Mouse (Mus musculus): Measurements from ENCODE around the gene Wnt9a.

DNA sequence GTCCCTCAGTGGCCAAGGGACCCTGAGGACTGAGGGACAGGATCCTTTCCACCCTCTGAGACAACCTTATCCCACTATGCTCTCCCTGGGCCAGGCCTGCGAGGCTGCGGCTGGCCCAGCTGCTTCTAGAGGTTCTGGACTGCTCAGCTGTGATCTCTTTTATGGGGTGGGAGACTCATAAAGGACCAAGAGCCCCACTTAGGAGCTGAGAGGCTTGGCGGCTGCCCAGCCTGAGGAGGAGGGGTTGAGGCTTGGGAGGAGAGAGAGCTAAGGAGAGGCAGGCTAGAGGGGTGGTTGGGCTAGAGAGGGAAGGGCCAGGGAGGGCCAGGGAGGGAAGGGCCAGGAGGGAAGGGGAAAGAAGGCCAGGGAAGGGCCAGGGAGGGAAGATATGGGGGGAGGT lies 57.7 kb downstream of the Wnt9a start:
- TF ChIP-seq CTCF (IDR thresholded peaks at IDR 0.05; ENCODE audit: low read depth): no peak
- TF ChIP-seq EP300 (IDR thresholded peaks at IDR 0.05; ENCODE audit: low read depth): no peak

Measured in liver, embryonic 14.5 days (tissue).